Mouse (Mus musculus) forebrain, embryonic 11.5 days (tissue): ENCODE measurements around the gene Ppp2r2c. TPM values are rescaled to one million over a fixed set of nuclear protein-coding genes. Genes with fewer than 3 reads are reported as not detected.

Experiments used
- ATAC-seq: fragments of 200-750 bp; cut with Nextera tagmentation; replicated peaks from 2 replicates; pipeline ENCODE4 v1.8.0; 2017; ENCODE audit warnings: moderate TSS enrichment; ENCODE audit not compliant: low FRiP score
- DNase-seq: peaks from one replicate; pipeline ENCODE4 v3.0.0-alpha.2; 2017; ENCODE audit warnings: low spot score
- H3K27ac ChIP-seq: fragments of 300-500 bp; sonication (generic); 2 replicates; pipeline ENCODE4 v1.5.1; 2014; ENCODE audit warnings: low read depth, low read length
- H3K27me3 ChIP-seq: fragments of 300-500 bp; sonication (generic); 2 replicates; pipeline ENCODE4 v1.6.1; 2014; ENCODE audit warnings: mild to moderate bottlenecking, low read length, mixed read lengths; ENCODE audit not compliant: control insufficient read depth, insufficient read depth
- H3K36me3 ChIP-seq: fragments of 300-500 bp; sonication (generic); 2 replicates; pipeline ENCODE4 v1.6.1; 2014; ENCODE audit warnings: mild to moderate bottlenecking, low read length, moderate library complexity, mixed read lengths; ENCODE audit not compliant: control insufficient read depth, insufficient read depth
- H3K4me1 ChIP-seq: fragments of 300-500 bp; sonication (generic); replicated peaks from 2 replicates; pipeline ENCODE4 v1.6.1; 2014; ENCODE audit warnings: low read length, mixed read lengths; ENCODE audit not compliant: control insufficient read depth, insufficient read depth
- H3K4me2 ChIP-seq: fragments of 300-500 bp; sonication (generic); 2 replicates; pipeline ENCODE4 v1.6.1; 2014; ENCODE audit warnings: low read depth, mild to moderate bottlenecking, low read length, moderate library complexity, mixed read lengths; ENCODE audit not compliant: severe bottlenecking
- H3K4me3 ChIP-seq: fragments of 300-500 bp; sonication (generic); 2 replicates; pipeline ENCODE4 v1.5.1; 2014; ENCODE audit warnings: low read depth, low read length
- H3K9ac ChIP-seq: fragments of 300-500 bp; sonication (generic); 2 replicates; pipeline ENCODE4 v1.6.1; 2014; ENCODE audit warnings: low read length
- H3K9me3 ChIP-seq: fragments of 300-500 bp; sonication (generic); 2 replicates; pipeline ENCODE4 v1.6.1; 2016; ENCODE audit warnings: low read length, mixed read lengths; ENCODE audit not compliant: control insufficient read depth
- WGBS: fragments of 180-500 bp; shearing (Covaris S2); extraction: QIAGEN DNeasy Blood & Tissue Kit; methylation state at CpG from one replicate; pipeline ENCODE4 v1.1.7; 2014; 5-methylcytosine and 5-hydroxymethylcytosine counted together
- polyA plus RNA-seq: library from polyadenylated mRNA; unstranded; fragments of >200 nt; fragmentation: Nextera tagmentation; extraction: Ambion mirVana; gene quantifications from 2 replicates; pipeline ENCODE4 v1.2.1, GENCODE M21; 2014

Gene Ppp2r2c
- polyA plus RNA-seq, 1 experiment from 2014 or later, result 1.4 TPM

- Histone ChIP-seq H3K4me2 (no peak overlapping the region), H3K4me3 (no peak overlapping the region), H3K27ac (no peak overlapping the region), H3K4me1 (no peaks in the 10 kb centered on the region), H3K36me3 (no peaks in the 10 kb centered on the region), H3K9ac (no peak overlapping the region), H3K27me3 (no peaks in the 10 kb centered on the region), H3K9me3 (no peaks in the 10 kb centered on the region)
- 94% methylated on average over 2 of the region's 2 CpGs for WGBS
- DNase-seq (no peak), ATAC-seq (no peak)
Observed at GRCm38 (mm10) chr5:36839032-36839431, 29.3 kb upstream of the Ppp2r2c start.

- 77% methylated on average over 8 of the region's 8 CpGs for WGBS
- no peaks in the 10 kb centered on the region for H3K9me3 ChIP-seq
- no peaks in the 10 kb centered on the region for H3K27me3 ChIP-seq
- ATAC-seq (no peak), DNase-seq (no peak)
- no peak overlapping the region for H3K4me3 ChIP-seq
- H3K36me3 ChIP-seq, result no peaks in the 10 kb centered on the region
- no peak overlapping the region for H3K4me2 ChIP-seq
- no peaks in the 10 kb centered on the region for H3K4me1 ChIP-seq
- H3K27ac ChIP-seq, result no peak overlapping the region
- H3K9ac ChIP-seq, result no peak overlapping the region
Observed at GRCm38 (mm10) chr5:36839602-36840001, 28.7 kb upstream of the Ppp2r2c start.

DNA sequence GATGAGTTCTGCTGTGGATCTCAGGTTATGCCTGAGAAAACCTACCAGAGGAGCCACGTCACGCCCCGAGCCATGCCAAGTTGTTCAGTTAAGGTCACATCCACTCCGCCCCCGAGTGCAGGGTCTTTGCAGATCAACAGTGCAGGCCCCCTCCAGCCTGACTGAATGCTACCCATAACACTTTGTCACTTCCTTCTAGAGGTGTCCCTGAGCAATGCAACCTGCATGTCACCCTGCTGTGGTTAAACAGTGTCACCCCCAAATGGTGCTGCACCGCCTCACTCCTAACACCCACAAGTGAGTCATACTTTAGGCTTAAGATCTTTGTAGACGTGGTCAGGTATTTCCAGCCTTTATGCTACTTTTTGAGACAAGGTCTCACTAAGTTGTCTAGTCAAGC lies 28.2 kb upstream of the Ppp2r2c start:
- ATAC-seq (no peak), DNase-seq (no peak)
- H3K27me3 ChIP-seq, result no peaks in the 10 kb centered on the region
- H3K4me2 ChIP-seq, result no peak overlapping the region
- H3K36me3 ChIP-seq, result no peaks in the 10 kb centered on the region
- H3K4me1 ChIP-seq, result no peaks in the 10 kb centered on the region
- WGBS, result 87% methylated on average over 7 of the region's 7 CpGs
- H3K27ac ChIP-seq, result no peak overlapping the region
- no peak overlapping the region for H3K9ac ChIP-seq
- H3K9me3 ChIP-seq, result no peaks in the 10 kb centered on the region
- no peak overlapping the region for H3K4me3 ChIP-seq

GRCm38 (mm10) chr5:36841701-36842100 lies 26.6 kb upstream of the Ppp2r2c start:
- H3K9ac ChIP-seq, result no peak overlapping the region
- DNase-seq, result no peak
- no peak overlapping the region for H3K4me3 ChIP-seq
- ATAC-seq, result no peak
- no peak overlapping the region for H3K27ac ChIP-seq
- H3K27me3 ChIP-seq, result no peaks in the 10 kb centered on the region
- no peaks in the 10 kb centered on the region for H3K36me3 ChIP-seq
- H3K4me1 ChIP-seq, result no peaks in the 10 kb centered on the region
- H3K4me2 ChIP-seq, result no peak overlapping the region
- 80% methylated on average over 1 of the region's 1 CpGs for WGBS
- no peaks in the 10 kb centered on the region for H3K9me3 ChIP-seq

DNA sequence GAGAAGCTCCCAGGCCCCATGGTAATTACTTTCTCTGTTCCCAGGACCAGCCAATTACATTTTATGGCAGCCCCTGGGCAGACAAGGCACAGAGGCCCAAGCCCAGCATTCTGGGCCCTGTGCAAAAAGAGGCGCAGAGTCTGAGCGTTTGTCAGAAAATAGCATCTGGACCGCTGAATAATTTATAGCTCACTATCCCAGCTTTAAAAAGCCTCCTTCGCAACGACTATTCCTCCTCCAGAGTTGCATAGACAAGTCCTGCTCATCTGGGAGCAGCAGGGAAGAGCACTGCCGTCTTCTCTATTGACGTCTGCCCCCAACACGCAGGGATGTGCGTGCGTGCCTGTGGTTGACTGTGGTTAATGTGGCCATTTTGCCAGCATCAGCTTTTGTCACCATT lies 23.8 kb upstream of the Ppp2r2c start:
- ATAC-seq, result no peak
- Histone ChIP-seq H3K9me3 (no peaks in the 10 kb centered on the region), H3K4me2 (no peak overlapping the region), H3K4me3 (no peak overlapping the region), H3K27me3 (no peaks in the 10 kb centered on the region), H3K9ac (no peak overlapping the region), H3K36me3 (no peaks in the 10 kb centered on the region), H3K27ac (no peak overlapping the region), H3K4me1 (no peaks in the 10 kb centered on the region)
- DNase-seq, result no peak
- WGBS, result 87% methylated on average over 10 of the region's 10 CpGs

GRCm38 (mm10) chr5:36851572-36851971 lies 16.7 kb upstream of the Ppp2r2c start:
- Histone ChIP-seq H3K27ac (no peak overlapping the region), H3K4me2 (no peak overlapping the region), H3K9ac (no peak overlapping the region), H3K27me3 (no peaks in the 10 kb centered on the region), H3K4me1 (no peaks in the 10 kb centered on the region), H3K4me3 (no peak overlapping the region), H3K36me3 (no peaks in the 10 kb centered on the region), H3K9me3 (no peaks in the 10 kb centered on the region)
- WGBS, result 71% methylated on average over 4 of the region's 4 CpGs
- ATAC-seq, result no peak
- no peak for DNase-seq

DNA sequence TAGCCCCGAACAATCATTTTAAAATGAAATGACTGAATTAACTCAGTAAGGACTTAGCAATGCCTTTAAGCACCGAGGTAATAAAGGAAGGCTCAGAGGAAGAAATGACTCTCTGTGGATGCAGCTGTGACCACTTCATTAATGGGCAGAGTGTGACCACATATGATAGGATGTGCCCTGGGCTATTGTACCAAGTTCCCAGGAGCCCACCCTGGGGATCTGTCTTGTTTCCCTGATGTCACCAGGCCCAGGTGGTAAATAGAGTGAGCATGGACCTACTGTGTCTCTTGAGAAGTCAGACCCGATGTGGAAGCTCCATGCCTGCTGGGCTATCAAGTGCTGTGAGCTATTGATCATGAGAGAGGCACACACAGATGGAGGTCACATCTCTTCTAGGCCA lies 13.1 kb upstream of the Ppp2r2c start:
- Histone ChIP-seq H3K9ac (no peak overlapping the region), H3K36me3 (no peaks in the 10 kb centered on the region), H3K27ac (no peak overlapping the region), H3K4me1 (no peaks in the 10 kb centered on the region), H3K4me3 (no peak overlapping the region), H3K27me3 (no peaks in the 10 kb centered on the region), H3K9me3 (no peaks in the 10 kb centered on the region), H3K4me2 (no peak overlapping the region)
- ATAC-seq, result no peak
- 83% methylated on average over 3 of the region's 3 CpGs for WGBS
- DNase-seq, result no peak

DNA sequence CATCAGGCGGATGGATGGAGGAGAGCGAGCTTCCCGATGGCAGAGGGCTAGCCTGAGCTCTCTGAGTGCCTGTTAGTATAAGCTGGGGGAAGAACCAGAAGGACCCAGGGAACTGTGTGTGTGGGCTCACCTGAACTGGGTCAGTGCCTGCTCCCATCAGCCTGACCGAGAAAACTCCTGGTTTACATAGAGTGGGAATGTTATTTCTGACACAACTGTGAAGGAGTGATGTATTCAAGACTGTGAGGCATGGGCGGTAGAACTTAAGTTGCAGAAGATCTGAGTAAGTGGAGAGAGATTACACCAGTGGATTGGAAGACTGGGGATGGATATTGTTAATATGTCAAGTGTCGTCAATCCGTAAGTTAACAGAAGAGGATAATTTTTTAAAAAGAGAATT lies 11.8 kb upstream of the Ppp2r2c start:
- H3K9me3 ChIP-seq, result no peaks in the 10 kb centered on the region; the same call in 1 of the 2 replicates
- no peak overlapping the region for H3K27ac ChIP-seq
- no peaks in the 10 kb centered on the region for H3K4me1 ChIP-seq
- no peaks in the 10 kb centered on the region for H3K27me3 ChIP-seq
- no peak overlapping the region for H3K4me3 ChIP-seq
- ATAC-seq (no peak), DNase-seq (no peak)
- H3K36me3 ChIP-seq, result no peaks in the 10 kb centered on the region
- WGBS, result 93% methylated on average over 7 of the region's 7 CpGs
- no peak overlapping the region for H3K4me2 ChIP-seq
- H3K9ac ChIP-seq, result no peak overlapping the region

DNA sequence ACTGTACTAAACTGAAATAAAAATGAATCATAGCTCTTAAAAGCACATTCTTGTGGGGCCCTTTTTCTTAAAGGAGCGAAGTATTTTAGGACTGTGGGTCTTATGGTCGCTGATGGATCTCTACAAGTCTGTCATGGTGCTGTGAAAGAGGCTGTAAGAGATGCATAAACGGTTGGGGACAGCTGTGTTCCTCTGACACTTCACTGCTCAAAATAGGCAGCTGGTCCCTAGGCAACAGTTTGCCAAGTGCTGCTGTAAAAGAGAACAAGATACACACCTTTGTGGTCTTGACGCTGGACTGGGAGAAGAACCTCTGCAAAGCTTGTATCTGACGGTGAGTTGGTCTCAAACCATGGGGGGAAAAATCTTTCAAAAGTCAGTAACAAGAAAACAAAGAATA lies 10.8 kb upstream of the Ppp2r2c start:
- 81% methylated on average over 5 of the region's 5 CpGs for WGBS
- Histone ChIP-seq H3K27ac (no peak overlapping the region), H3K4me1 (no peaks in the 10 kb centered on the region), H3K9ac (no peak overlapping the region), H3K27me3 (no peaks in the 10 kb centered on the region), H3K4me2 (no peak overlapping the region), H3K9me3 (no peaks in the 10 kb centered on the region; the same call in 1 of the 2 replicates), H3K4me3 (no peak overlapping the region), H3K36me3 (no peaks in the 10 kb centered on the region)
- DNase-seq, result no peak
- no peak for ATAC-seq
